Mouse (Mus musculus): ENCODE data around the gene Htt. TPM values are rescaled to one million over a fixed set of nuclear protein-coding genes. Genes with fewer than 3 reads are reported as not detected.
A peak's percentile ranks its signal among the peaks of the same experiment; 100 is the strongest.

Gene Htt
- polyA plus RNA-seq, 1 experiment from 2014 or later = 13.7 TPM

DNA sequence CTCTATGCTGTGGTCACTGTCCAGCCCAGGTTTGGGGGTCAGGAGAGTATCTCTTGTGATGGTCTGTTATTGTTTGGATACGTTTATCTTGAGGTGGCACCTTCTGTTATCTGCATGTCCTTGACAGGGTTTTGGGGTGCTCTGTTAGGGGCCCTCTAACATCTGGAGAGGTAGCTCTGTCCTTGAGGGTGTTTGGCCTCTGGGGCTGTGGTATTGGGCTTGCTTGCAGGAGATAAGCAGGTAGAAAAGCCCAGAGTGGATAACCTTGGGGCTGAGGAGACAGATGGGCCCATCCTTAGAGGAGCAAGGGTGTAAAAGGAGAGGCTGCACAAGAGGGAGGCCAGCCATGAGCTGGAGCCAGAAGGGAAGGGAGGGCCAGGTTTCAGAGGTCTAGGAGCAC lies 198.5 kb downstream of the Htt start:
- H3K27ac ChIP-seq (replicated peaks; ENCODE audit: low read depth, low read length) = no peak overlapping the region
- H3K4me3 ChIP-seq (ENCODE audit: low read depth, low read length) = no peak overlapping the region
- H3K9me3 ChIP-seq (ENCODE audit: control insufficient read depth, low read length) = no peaks in the 10 kb centered on the region
- H3K9ac ChIP-seq (ENCODE audit: low read depth, low read length) = no peak overlapping the region
- 75% methylated on average over 1 of the region's 1 CpGs for WGBS
- no peaks in the 10 kb centered on the region for H3K27me3 ChIP-seq (replicated peaks; ENCODE audit: control insufficient read depth, insufficient read depth, low read length)
- H3K4me2 ChIP-seq (ENCODE audit: low read depth, low read length) = no peak overlapping the region
- DNase-seq (ENCODE audit: low spot score) = no peak
- no peak for ATAC-seq (ENCODE audit: low read depth)
- H3K36me3 ChIP-seq (ENCODE audit: control insufficient read depth, insufficient read depth, low read length) = peaks cover 6% of the 10 kb centered on the region
- H3K4me1 ChIP-seq (ENCODE audit: control insufficient read depth, insufficient read depth, low read length) = peaks cover 16% of the 10 kb centered on the region

MicroRNAs within 50 kb of the gene (microRNA counts, 519-probe panel; counts per million panel counts)
- 2,119 counts per million, percentile 24 among the panel's probes with 10 or more counts for microRNA mmu-miR-467g

Small RNAs within 50 kb of the gene (microRNA-seq; reads per million reads assigned to microRNA genes)
- gene Mir467g (ENCODE audit: borderline number of aligned reads) = not detected

Other genes with a start within 250 kb of the Htt start
- 14.8 and 16.0 TPM in 2 replicates for gene Tnip2, start 247.7 kb upstream of the Htt start, polyA plus RNA-seq (2014; fragmentation: Nextera tagmentation; extraction: Ambion mirVana)
- 8.7 and 10.1 TPM in 2 replicates for gene Sh3bp2, start 235.9 kb upstream of the Htt start, polyA plus RNA-seq (2014; fragmentation: Nextera tagmentation; extraction: Ambion mirVana)
- gene Add1, start 188.1 kb upstream of the Htt start, polyA plus RNA-seq (2014; fragmentation: Nextera tagmentation; extraction: Ambion mirVana) = 190 and 214 TPM in 2 replicates
- gene Mfsd10, start 124.5 kb upstream of the Htt start, polyA plus RNA-seq (2014; fragmentation: Nextera tagmentation; extraction: Ambion mirVana) = 117 and 124 TPM in 2 replicates
- gene Nop14, start 101.6 kb upstream of the Htt start, polyA plus RNA-seq (2014; fragmentation: Nextera tagmentation; extraction: Ambion mirVana) = 22.7 and 24.6 TPM in 2 replicates
- 2.2 and 2.3 TPM in 2 replicates for gene Grk4, start 101.4 kb upstream of the Htt start, polyA plus RNA-seq (2014; fragmentation: Nextera tagmentation; extraction: Ambion mirVana)
- 0.60 and 1.3 TPM in 2 replicates for gene Msantd1, start 146.3 kb downstream of the Htt start, polyA plus RNA-seq (2014; fragmentation: Nextera tagmentation; extraction: Ambion mirVana)
- gene Rgs12, start 187.7 kb downstream of the Htt start, polyA plus RNA-seq (2014; fragmentation: Nextera tagmentation; extraction: Ambion mirVana) = 30.0 and 30.2 TPM in 2 replicates

Measured in embryonic facial prominence, embryonic 14.5 days (tissue).